Mouse (Mus musculus) forebrain, postnatal 0 days (tissue): ENCODE measurements around the gene Ptprd. TPM values are rescaled to one million over a fixed set of nuclear protein-coding genes. Genes with fewer than 3 reads are reported as not detected.

Experiments
- ATAC-seq: fragments of 200-750 bp; cut with Nextera tagmentation; 2 replicates; pipeline ENCODE4 v1.8.0; 2017; ENCODE audit warnings: mild to moderate bottlenecking, moderate library complexity
- DNase-seq: peaks from one replicate; pipeline ENCODE4 v3.0.0-alpha.2; 2015
- H3K27ac ChIP-seq: fragments of 300-500 bp; sonication (generic); 2 replicates; pipeline ENCODE4 v1.5.1; 2014; ENCODE audit warnings: low read depth, mild to moderate bottlenecking, antibody characterized with exemption, low read length, moderate library complexity, mixed read lengths
- H3K27me3 ChIP-seq: fragments of 300-500 bp; sonication (generic); 2 replicates; pipeline ENCODE4 v1.6.1; 2014; ENCODE audit warnings: mild to moderate bottlenecking, low read length, mixed read lengths; ENCODE audit not compliant: insufficient read depth
- H3K36me3 ChIP-seq: fragments of 300-500 bp; sonication (generic); 2 replicates; pipeline ENCODE4 v1.6.1; 2014; ENCODE audit warnings: mild to moderate bottlenecking, moderate library complexity; ENCODE audit not compliant: insufficient read depth
- H3K4me1 ChIP-seq: fragments of 300-500 bp; sonication (generic); 2 replicates; pipeline ENCODE4 v1.6.1; 2014; ENCODE audit warnings: antibody characterized with exemption; ENCODE audit not compliant: insufficient read depth
- H3K4me2 ChIP-seq: fragments of 300-500 bp; sonication (generic); 2 replicates; pipeline ENCODE4 v1.6.1; 2014; ENCODE audit warnings: low read depth, mild to moderate bottlenecking, moderate library complexity
- H3K4me3 ChIP-seq: fragments of 300-500 bp; sonication (generic); 2 replicates; pipeline ENCODE4 v1.5.1; 2014; ENCODE audit warnings: low read depth, low read length, mixed read lengths
- H3K9ac ChIP-seq: fragments of 300-500 bp; sonication (generic); 2 replicates; pipeline ENCODE4 v1.6.1; 2014; ENCODE audit warnings: mild to moderate bottlenecking
- H3K9me3 ChIP-seq: fragments of 300-500 bp; sonication (generic); 2 replicates; pipeline ENCODE4 v1.6.1; 2016; ENCODE audit warnings: low read length
- CTCF ChIP-seq: sonication (generic); IDR thresholded peaks from 2 replicates; pipeline ENCODE4 v1.5.1; 2016; ENCODE audit warnings: antibody characterized with exemption, control low read depth, low read depth
- WGBS: fragments of 180-500 bp; shearing (Covaris S2); extraction: QIAGEN DNeasy Blood & Tissue Kit; methylation state at CpG from one replicate; pipeline ENCODE4 v1.1.7; 2014; 5-methylcytosine and 5-hydroxymethylcytosine counted together
- polyA plus RNA-seq: library from polyadenylated mRNA; unstranded; fragments of >200 nt; fragmentation: Nextera tagmentation; extraction: Ambion mirVana; gene quantifications from 2 replicates; pipeline ENCODE4 v1.2.1, GENCODE M21; 2015
- total RNA-seq: library from RNA; depleted of rRNA; stranded (reverse); fragments of >200 nt; gene quantifications from 2 replicates; pipeline ENCODE4 v1.2.3, GENCODE M21; 2014; rRNA removed

The Ptprd gene
- total RNA-seq (120 and 132 TPM in 2 replicates), polyA plus RNA-seq (42.7 and 58.3 TPM in 2 replicates)

- ATAC-seq (peak; percentile 90), DNase-seq (peak; percentile 92)
- peak; percentile 61 for TF ChIP-seq CTCF
- Histone ChIP-seq H3K4me1 (no peaks in the 10 kb centered on the region), H3K27me3 (no peaks in the 10 kb centered on the region), H3K27ac (peak within 1 kb of the TSS; percentile 95), H3K36me3 (no peaks in the 10 kb centered on the region), H3K9me3 (no peaks in the 10 kb centered on the region), H3K4me3 (peak within 1 kb of the TSS; percentile 69), H3K4me2 (peak within 1 kb of the TSS; percentile 72), H3K9ac (peak within 1 kb of the TSS; percentile 81)
- under 1% methylated on average over 85 of the region's 86 CpGs for WGBS
These were observed at the start of gene Ptprd for GRCm38 (mm10) chr4:78211529-78212494. TSS of gene Ptprd (minus strand) at chr4:78211961.

- no peak for TF ChIP-seq CTCF
- ATAC-seq (no peak), DNase-seq (no peak)
- no peaks in the 10 kb centered on the region for H3K27me3 ChIP-seq
- no peak overlapping the region for H3K27ac ChIP-seq
- 82% methylated on average over 2 of the region's 2 CpGs for WGBS
- no peaks in the 10 kb centered on the region for H3K36me3 ChIP-seq
- no peak overlapping the region for H3K9ac ChIP-seq
- no peak overlapping the region for H3K4me2 ChIP-seq
- no peaks in the 10 kb centered on the region for H3K9me3 ChIP-seq
- H3K4me1 ChIP-seq, result no peaks in the 10 kb centered on the region
- no peak overlapping the region for H3K4me3 ChIP-seq
These were observed 24.1 kb upstream of the Ptprd start for GRCm38 (mm10) chr4:78235820-78236219.

DNA sequence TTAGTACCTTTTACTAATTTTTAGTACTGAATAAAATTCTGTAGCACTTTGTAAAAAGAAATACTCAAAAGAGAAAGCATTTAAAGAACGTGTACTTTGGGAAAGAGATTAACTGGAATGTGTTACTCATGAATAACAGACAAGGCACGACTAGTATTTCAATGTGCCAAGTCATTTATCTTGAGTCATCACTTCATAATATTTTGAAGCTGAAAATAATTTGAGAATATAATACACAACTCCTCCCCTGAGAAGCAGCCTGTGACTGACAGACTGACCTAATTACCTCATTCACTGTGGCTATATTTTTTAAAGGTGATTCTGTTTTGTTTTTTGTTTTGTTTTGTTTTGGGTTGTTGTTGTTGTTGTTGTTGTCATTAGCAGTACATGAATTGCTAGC, 23.6 kb upstream of the Ptprd start:
- Histone ChIP-seq H3K4me1 (no peaks in the 10 kb centered on the region), H3K9me3 (no peaks in the 10 kb centered on the region), H3K4me3 (no peak overlapping the region), H3K27me3 (no peaks in the 10 kb centered on the region), H3K27ac (no peak overlapping the region), H3K4me2 (no peak overlapping the region), H3K36me3 (no peaks in the 10 kb centered on the region), H3K9ac (no peak overlapping the region)
- DNase-seq (no peak), ATAC-seq (no peak)
- 47% methylated on average over 2 of the region's 2 CpGs for WGBS
- no peak for TF ChIP-seq CTCF

DNA sequence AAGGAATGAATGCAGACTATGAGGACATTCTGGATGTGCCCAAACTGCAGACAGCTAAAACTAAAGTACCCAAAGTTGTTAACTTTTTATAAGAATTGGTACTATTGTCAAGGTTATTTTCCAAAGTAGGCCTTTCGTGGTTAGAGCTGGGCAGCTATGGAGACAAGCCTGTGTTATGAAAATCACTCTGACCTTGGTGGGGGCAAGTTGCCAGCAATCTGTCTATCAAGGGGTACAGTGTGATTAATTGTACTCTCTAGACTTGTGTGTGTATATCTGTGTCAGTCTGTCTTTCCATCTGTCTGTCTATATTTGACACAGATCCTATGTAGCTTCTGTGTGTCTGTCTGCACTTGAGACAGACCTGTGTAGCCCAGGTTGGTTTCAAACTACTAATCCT, 22.9 kb upstream of the Ptprd start:
- WGBS, result 50% methylated on average over 1 of the region's 1 CpGs

GRCm38 (mm10) chr4:78213949-78214348, 2.2 kb upstream of the Ptprd start:
- H3K4me3 ChIP-seq, result no peak overlapping the region
- H3K27ac ChIP-seq, result peak overlapping the region; percentile 95; the same call in 1 of the 2 replicates
- peak; percentile 30 for DNase-seq
- peak overlapping the region; percentile 72 for H3K4me2 ChIP-seq
- no peak for ATAC-seq
- no peaks in the 10 kb centered on the region for H3K9me3 ChIP-seq
- 44% methylated on average over 4 of the region's 4 CpGs for WGBS
- 0 out of 2 replicates have a peak, but pooled peaks have one; percentile 9 for TF ChIP-seq CTCF
- no peaks in the 10 kb centered on the region for H3K36me3 ChIP-seq
- no peaks in the 10 kb centered on the region for H3K27me3 ChIP-seq
- no peaks in the 10 kb centered on the region for H3K4me1 ChIP-seq
- peak overlapping the region; percentile 81; the same call in 1 of the 2 replicates for H3K9ac ChIP-seq

More for the DNA sequence above, 22.9 kb upstream of the Ptprd start:
- DNase-seq, result no peak
- no peaks in the 10 kb centered on the region for H3K4me1 ChIP-seq
- no peaks in the 10 kb centered on the region for H3K27me3 ChIP-seq
- ATAC-seq, result no peak
- H3K4me3 ChIP-seq, result no peak overlapping the region
- no peak for TF ChIP-seq CTCF
- H3K4me2 ChIP-seq, result no peak overlapping the region
- no peaks in the 10 kb centered on the region for H3K36me3 ChIP-seq
- no peak overlapping the region for H3K9ac ChIP-seq
- no peak overlapping the region for H3K27ac ChIP-seq
- H3K9me3 ChIP-seq, result no peaks in the 10 kb centered on the region

GRCm38 (mm10) chr4:78212941-78213340, 1.2 kb upstream of the Ptprd start:
- H3K27me3 ChIP-seq, result no peaks in the 10 kb centered on the region
- no peaks in the 10 kb centered on the region for H3K4me1 ChIP-seq
- ATAC-seq (no peak), DNase-seq (peak; percentile 50)
- H3K9ac ChIP-seq, result peak overlapping the region; percentile 81
- H3K4me2 ChIP-seq, result peak overlapping the region; percentile 72
- H3K9me3 ChIP-seq, result no peaks in the 10 kb centered on the region
- WGBS, result 36% methylated on average over 4 of the region's 4 CpGs
- TF ChIP-seq CTCF, result no peak
- peak overlapping the region; percentile 95 for H3K27ac ChIP-seq
- H3K36me3 ChIP-seq, result no peaks in the 10 kb centered on the region
- H3K4me3 ChIP-seq, result peak overlapping the region; percentile 69
